Mouse (Mus musculus) heart, embryonic 15.5 days (tissue): ENCODE measurements around the gene Zxdb. TPM values are rescaled to one million over a fixed set of nuclear protein-coding genes. Genes with fewer than 3 reads are reported as not detected.
"Not testable (repeated sequence)": the region's sequence is repeated elsewhere in the genome, so short reads cannot be mapped to it uniquely, and the experiment has no call there.

Source experiments
- ATAC-seq: fragments of 200-750 bp; cut with Nextera tagmentation; replicated peaks from 2 replicates; pipeline ENCODE4 v1.8.0; 2017; ENCODE audit warnings: low read depth, moderate TSS enrichment; ENCODE audit not compliant: insufficient number of reproducible peaks, insufficient read depth, low FRiP score
- H3K27ac ChIP-seq: fragments of 300-500 bp; sonication (generic); 2 replicates; pipeline ENCODE4 v1.5.1; 2015; ENCODE audit warnings: mild to moderate bottlenecking, inconsistent platforms
- H3K27me3 ChIP-seq: fragments of 300-500 bp; sonication (generic); 2 replicates; pipeline ENCODE4 v1.6.1; 2015; ENCODE audit warnings: inconsistent platforms
- H3K36me3 ChIP-seq: fragments of 300-500 bp; sonication (generic); 2 replicates; pipeline ENCODE4 v1.6.1; 2015; ENCODE audit warnings: mild to moderate bottlenecking, inconsistent platforms
- H3K4me1 ChIP-seq: fragments of 300-500 bp; sonication (generic); replicated peaks from 2 replicates; pipeline ENCODE4 v1.6.1; 2015; ENCODE audit warnings: inconsistent platforms
- H3K4me2 ChIP-seq: fragments of 300-500 bp; sonication (generic); 2 replicates; pipeline ENCODE4 v1.6.1; 2015; ENCODE audit warnings: inconsistent platforms, mild to moderate bottlenecking, moderate library complexity
- H3K4me3 ChIP-seq: fragments of 300-500 bp; sonication (generic); 2 replicates; pipeline ENCODE4 v1.5.1; 2015; ENCODE audit warnings: mild to moderate bottlenecking, inconsistent platforms
- H3K9ac ChIP-seq: fragments of 300-500 bp; sonication (generic); 2 replicates; pipeline ENCODE4 v1.6.1; 2015; ENCODE audit warnings: mild to moderate bottlenecking, inconsistent platforms
- H3K9me3 ChIP-seq: fragments of 300-500 bp; sonication (generic); replicated peaks from 2 replicates; pipeline ENCODE4 v1.6.1; 2016; ENCODE audit warnings: inconsistent platforms
- WGBS: fragments of 180-500 bp; shearing (Covaris S2); methylation state at CpG from one replicate; pipeline ENCODE4 v1.1.7; 2015; ENCODE audit warnings: mixed read lengths; 5-methylcytosine and 5-hydroxymethylcytosine counted together
- polyA plus RNA-seq: library from polyadenylated mRNA; unstranded; fragments of >200 nt; fragmentation: Nextera tagmentation; extraction: Ambion mirVana; gene quantifications from 2 replicates; pipeline ENCODE4 v1.2.1, GENCODE M21; 2015

Gene Zxdb
- polyA plus RNA-seq = 0.60 and 0.71 TPM in 2 replicates

DNA sequence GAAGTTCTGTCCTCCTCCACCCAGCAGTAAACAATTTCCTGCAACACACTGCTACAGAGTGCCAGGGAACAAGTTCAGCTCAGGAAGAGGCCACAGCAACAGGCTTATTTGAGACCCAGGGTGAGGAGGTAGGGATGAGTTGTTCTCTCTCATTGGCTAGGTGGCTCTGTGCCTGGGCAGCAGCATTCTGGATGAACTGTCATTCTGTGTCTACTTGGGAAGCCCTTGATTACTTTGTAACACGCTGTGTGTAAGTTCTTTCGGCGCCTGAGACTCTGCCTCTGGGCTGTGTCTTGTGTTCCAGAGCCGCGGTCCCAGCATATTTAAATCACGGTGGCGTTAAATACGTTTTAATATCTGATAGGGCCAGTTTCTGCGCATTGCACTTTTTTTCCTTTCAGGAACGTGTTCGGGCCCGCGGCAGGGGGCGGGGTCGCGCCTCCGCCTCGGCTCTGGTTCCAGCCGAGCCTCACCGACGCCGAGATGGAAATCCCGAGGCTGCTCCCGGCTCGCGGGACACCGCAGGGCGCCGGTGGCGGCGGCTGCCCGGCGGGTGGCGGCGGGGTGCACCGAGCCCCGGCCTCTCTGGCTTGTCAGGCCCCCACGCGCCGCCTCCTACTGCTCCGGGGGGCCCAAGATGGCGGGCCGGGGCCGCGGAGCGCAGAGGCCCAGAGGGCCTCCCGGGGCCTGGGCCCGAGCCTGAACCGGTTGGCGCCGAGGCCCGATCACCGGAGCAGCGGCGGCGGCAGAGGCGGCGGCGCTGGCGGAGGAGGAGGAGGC is at the start of gene Zxdb:
TSS of gene Zxdb (plus strand) at position 378 of the 780 bp plus-strand sequence.
- H3K9ac ChIP-seq, H3K4me1 ChIP-seq, H3K9me3 ChIP-seq, H3K27ac ChIP-seq, H3K36me3 ChIP-seq, H3K27me3 ChIP-seq: not testable (repeated sequence)
- Histone ChIP-seq H3K4me2 (0 out of 2 replicates have a peak within 1 kb of the TSS, but pooled peaks have one; percentile 38), H3K4me3 (peak within 1 kb of the TSS; percentile 29)
- ATAC-seq = peak; percentile 74; the same call in 1 of the 2 replicates
- WGBS = no CpG with 5 or more reads among the region's 60 CpGs

- no peak overlapping the region for H3K4me2 ChIP-seq
Observed at GRCm38 (mm10) chrX:94674977-94675376, 49.4 kb upstream of the Zxdb start.

GRCm38 (mm10) chrX:94681581-94681980 is 42.8 kb upstream of the Zxdb start:
- not testable (repeated sequence) for H3K9me3 ChIP-seq, H3K27me3 ChIP-seq, H3K4me1 ChIP-seq, H3K9ac ChIP-seq, H3K27ac ChIP-seq, H3K36me3 ChIP-seq, H3K4me3 ChIP-seq, H3K4me2 ChIP-seq, ATAC-seq
- no CpG with 5 or more reads among the region's 2 CpGs for WGBS

More at GRCm38 (mm10) chrX:94674977-94675376, 49.4 kb upstream of the Zxdb start:
- Histone ChIP-seq H3K27ac (no peak overlapping the region), H3K4me1 (no peaks in the 10 kb centered on the region), H3K36me3 (no peaks in the 10 kb centered on the region), H3K4me3 (no peak overlapping the region), H3K27me3 (no peaks in the 10 kb centered on the region), H3K9ac (no peak overlapping the region), H3K9me3 (no peaks in the 10 kb centered on the region)
- 37% methylated on average over 4 of the region's 4 CpGs for WGBS
- ATAC-seq = no peak

GRCm38 (mm10) chrX:94689593-94689992 is 34.8 kb upstream of the Zxdb start:
- not testable (repeated sequence) for ATAC-seq, H3K4me2 ChIP-seq, H3K4me1 ChIP-seq, H3K27me3 ChIP-seq, H3K9ac ChIP-seq, H3K27ac ChIP-seq, H3K4me3 ChIP-seq, H3K9me3 ChIP-seq, H3K36me3 ChIP-seq
- 86% methylated on average over 5 of the region's 5 CpGs for WGBS

GRCm38 (mm10) chrX:94706676-94707075 is 17.7 kb upstream of the Zxdb start:
- H3K4me1 ChIP-seq, H3K9ac ChIP-seq, H3K4me2 ChIP-seq, H3K36me3 ChIP-seq, H3K9me3 ChIP-seq, ATAC-seq, H3K27ac ChIP-seq, H3K4me3 ChIP-seq, H3K27me3 ChIP-seq: not testable (repeated sequence)
- WGBS = 67% methylated on average over 7 of the region's 7 CpGs

GRCm38 (mm10) chrX:94709752-94710151 is 14.6 kb upstream of the Zxdb start:
- not testable (repeated sequence) for H3K9me3 ChIP-seq, H3K27ac ChIP-seq, H3K4me2 ChIP-seq, ATAC-seq, H3K36me3 ChIP-seq, H3K9ac ChIP-seq, H3K4me1 ChIP-seq, H3K4me3 ChIP-seq, H3K27me3 ChIP-seq
- WGBS = no CpG with 5 or more reads among the region's 3 CpGs

- H3K9ac ChIP-seq, H3K27ac ChIP-seq, H3K4me1 ChIP-seq, H3K36me3 ChIP-seq, H3K9me3 ChIP-seq, H3K27me3 ChIP-seq: not testable (repeated sequence)
- Histone ChIP-seq H3K4me3 (peak overlapping the region; percentile 29), H3K4me2 (0 out of 2 replicates have a peak overlapping the region, but pooled peaks have one; percentile 38)
- ATAC-seq = peak; percentile 48; the same call in 1 of the 2 replicates
- WGBS = 23% methylated on average over 8 of the region's 102 CpGs
Observed at GRCm38 (mm10) chrX:94724972-94725569, 702 bp downstream of the Zxdb start.

- not testable (repeated sequence) for H3K4me1 ChIP-seq, H3K36me3 ChIP-seq, H3K27ac ChIP-seq, H3K9me3 ChIP-seq, H3K9ac ChIP-seq, H3K27me3 ChIP-seq
- WGBS = no CpG with 5 or more reads among the region's 41 CpGs
- ATAC-seq = peak; percentile 41
- H3K4me2 ChIP-seq = 0 out of 2 replicates have a peak overlapping the region, but pooled peaks have one; percentile 38
- peak overlapping the region; percentile 29; the same call in 1 of the 2 replicates for H3K4me3 ChIP-seq
Observed at GRCm38 (mm10) chrX:94725627-94726083, 1.3 kb downstream of the Zxdb start.

- H3K9ac ChIP-seq = no peak overlapping the region
- H3K4me3 ChIP-seq = no peak overlapping the region
- H3K36me3 ChIP-seq = no peaks in the 10 kb centered on the region
Observed at GRCm38 (mm10) chrX:94731596-94731995, 7.2 kb downstream of the Zxdb start.

GRCm38 (mm10) chrX:94753733-94754132 is 29.4 kb downstream of the Zxdb start:
- Histone ChIP-seq H3K4me3 (no peak overlapping the region), H3K27me3 (no peaks in the 10 kb centered on the region), H3K4me2 (no peak overlapping the region), H3K4me1 (no peaks in the 10 kb centered on the region), H3K27ac (no peak overlapping the region), H3K9ac (no peak overlapping the region), H3K36me3 (no peaks in the 10 kb centered on the region), H3K9me3 (no peaks in the 10 kb centered on the region)
- ATAC-seq = no peak
- WGBS = 74% methylated on average over 5 of the region's 5 CpGs

More at GRCm38 (mm10) chrX:94731596-94731995, 7.2 kb downstream of the Zxdb start:
- no peaks in the 10 kb centered on the region for H3K27me3 ChIP-seq
- no peaks in the 10 kb centered on the region for H3K4me1 ChIP-seq
- ATAC-seq = no peak
- no peaks in the 10 kb centered on the region for H3K9me3 ChIP-seq
- no peak overlapping the region for H3K27ac ChIP-seq
- no peak overlapping the region for H3K4me2 ChIP-seq

DNA sequence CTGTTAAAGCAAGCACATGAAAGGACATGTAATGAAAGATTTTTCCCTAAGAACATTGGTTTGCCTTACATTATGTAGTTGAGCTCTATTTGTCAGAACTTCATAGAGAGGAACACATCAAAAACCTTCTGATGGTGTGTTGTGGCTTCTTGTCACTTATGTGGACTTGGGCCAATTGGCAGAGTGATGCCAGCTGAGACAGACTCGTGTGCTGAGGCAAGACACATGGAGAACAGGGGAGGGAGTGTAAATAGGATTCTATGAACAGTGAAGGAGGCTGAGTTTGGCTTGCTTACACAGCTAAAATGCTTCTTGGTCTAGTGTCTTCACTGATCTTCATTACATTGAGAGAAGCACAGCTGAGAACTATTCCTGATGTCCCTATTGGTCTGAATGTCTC is 35.6 kb downstream of the Zxdb start:
- Histone ChIP-seq H3K4me1 (no peaks in the 10 kb centered on the region), H3K9ac (no peak overlapping the region), H3K4me3 (no peak overlapping the region), H3K27ac (no peak overlapping the region), H3K4me2 (no peak overlapping the region), H3K36me3 (no peaks in the 10 kb centered on the region), H3K9me3 (no peaks in the 10 kb centered on the region), H3K27me3 (no peaks in the 10 kb centered on the region)
- ATAC-seq = no peak
- WGBS = 17% methylated on average over 1 of the region's 1 CpGs
